Mouse (Mus musculus): ENCODE measurements around the gene Rbpms2. TPM values are rescaled to one million over a fixed set of nuclear protein-coding genes. Genes with fewer than 3 reads are reported as not detected.
A peak's percentile ranks its signal among the peaks of the same experiment; 100 is the strongest.

Rbpms2 gene
- total and polyA plus RNA-seq, 2 experiments from 2014 or later = 3.1 to 3.4 TPM

GRCm38 (mm10) chr9:65600951-65601350, 28.5 kb upstream of the Rbpms2 start:
- ATAC-seq (ENCODE audit: low FRiP score) = no peak
- Histone ChIP-seq H3K4me2 (ENCODE audit: low read depth, low read length, poor library complexity, severe bottlenecking) (no peak overlapping the region), H3K4me1 (ENCODE audit: insufficient read depth, low read length) (no peaks in the 10 kb centered on the region), H3K27me3 (ENCODE audit: insufficient read depth, low read length) (no peaks in the 10 kb centered on the region), H3K9ac (replicated peaks; ENCODE audit: low read length, poor library complexity, severe bottlenecking) (no peak overlapping the region), H3K27ac (ENCODE audit: low read depth, low read length) (no peak overlapping the region), H3K36me3 (ENCODE audit: insufficient read depth, low read length) (no peaks in the 10 kb centered on the region), H3K4me3 (ENCODE audit: low read depth, low read length) (no peak overlapping the region), H3K9me3 (ENCODE audit: low read length) (no peaks in the 10 kb centered on the region)
- TF ChIP-seq CTCF (IDR thresholded peaks at IDR 0.05) = no peak
- 74% methylated on average over 2 of the region's 2 CpGs for WGBS
- no peak for DNase-seq (ENCODE audit: low spot score)

DNA sequence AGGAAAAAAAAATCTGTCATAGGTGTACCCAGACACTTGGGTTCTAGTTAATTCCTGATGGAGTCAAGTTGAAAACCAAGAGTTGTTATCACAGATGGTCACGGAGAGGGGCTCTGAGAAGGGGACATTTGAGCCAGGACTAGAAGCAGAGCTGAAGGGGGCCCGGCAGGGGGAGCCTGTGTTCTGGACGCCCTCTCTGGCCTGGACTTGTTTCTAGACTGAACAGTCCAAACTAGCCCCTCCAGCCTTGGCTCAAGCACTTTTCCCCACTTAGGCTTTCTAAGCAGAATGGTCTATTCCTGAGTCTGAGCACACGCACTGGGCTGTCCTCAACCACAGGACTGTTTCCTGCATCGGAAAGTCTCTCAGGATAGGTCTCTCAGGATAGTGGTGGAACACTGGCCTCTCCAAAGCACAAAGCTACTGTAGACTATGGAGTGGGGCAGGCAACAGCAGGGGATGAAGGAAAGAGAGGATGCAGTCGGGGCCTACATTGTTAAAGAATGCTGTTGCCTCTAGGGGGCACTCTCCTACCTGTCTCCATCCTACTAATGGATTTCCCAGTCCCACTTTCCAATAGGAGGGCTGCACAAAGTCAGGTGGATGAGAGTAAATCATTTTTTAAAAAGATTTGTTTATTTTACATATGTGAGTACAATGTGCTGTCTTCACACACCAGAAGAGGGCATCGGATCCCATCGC, 25.9 kb upstream of the Rbpms2 start:
- Histone ChIP-seq H3K27ac (ENCODE audit: low read depth, low read length) (no peak overlapping the region), H3K4me3 (ENCODE audit: low read depth, low read length) (no peak overlapping the region), H3K36me3 (ENCODE audit: insufficient read depth, low read length) (no peaks in the 10 kb centered on the region), H3K4me2 (ENCODE audit: low read depth, low read length, poor library complexity, severe bottlenecking) (no peak overlapping the region), H3K27me3 (ENCODE audit: insufficient read depth, low read length) (no peaks in the 10 kb centered on the region), H3K9ac (replicated peaks; ENCODE audit: low read length, poor library complexity, severe bottlenecking) (no peak overlapping the region), H3K9me3 (ENCODE audit: low read length) (no peaks in the 10 kb centered on the region), H3K4me1 (ENCODE audit: insufficient read depth, low read length) (no peaks in the 10 kb centered on the region)
- TF ChIP-seq CTCF (IDR thresholded peaks at IDR 0.05) = peak; percentile 40
- ATAC-seq (ENCODE audit: low FRiP score) = no peak
- WGBS = 53% methylated on average over 8 of the region's 8 CpGs
- no peak for DNase-seq (ENCODE audit: low spot score)

DNA sequence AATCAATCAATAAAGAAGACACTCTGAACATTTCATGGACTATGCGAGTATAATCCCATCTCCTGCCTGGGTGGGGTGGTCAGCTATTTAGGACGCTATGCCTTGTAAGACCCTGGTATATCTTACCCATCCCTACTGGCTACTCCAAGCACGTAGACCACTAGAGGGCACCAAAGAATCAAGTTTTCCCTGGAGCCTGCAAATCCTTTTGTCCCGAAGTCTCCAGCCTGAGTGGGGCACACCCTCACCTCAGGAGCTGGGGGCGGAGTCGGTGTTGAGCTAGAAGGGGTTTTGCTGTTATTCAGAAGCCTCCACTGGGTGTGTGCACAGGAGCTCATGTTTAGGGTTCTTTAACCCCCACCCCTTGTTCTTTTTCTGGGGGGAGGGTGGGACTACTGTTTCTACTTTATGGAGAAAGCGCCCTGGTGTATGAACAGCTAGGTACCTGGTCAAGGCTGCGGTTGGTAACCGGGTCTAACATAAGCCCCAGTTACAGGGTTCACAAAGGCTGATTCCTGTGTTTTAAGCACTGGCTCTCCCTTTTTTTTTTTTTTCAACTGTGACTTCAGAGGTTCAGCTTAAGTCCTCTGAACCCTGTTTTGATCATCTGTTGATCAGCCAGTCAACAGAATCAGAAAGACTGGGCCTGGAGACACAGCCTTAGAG, 23.8 kb upstream of the Rbpms2 start:
- 7% methylated on average over 9 of the region's 9 CpGs for WGBS
- TF ChIP-seq CTCF (IDR thresholded peaks at IDR 0.05) = peak; percentile 88
- DNase-seq (ENCODE audit: low spot score) (peak; percentile 93), ATAC-seq (ENCODE audit: low FRiP score) (no peak)
- Histone ChIP-seq H3K27me3 (ENCODE audit: insufficient read depth, low read length) (no peaks in the 10 kb centered on the region), H3K4me3 (ENCODE audit: low read depth, low read length) (peak overlapping the region; percentile 19; the same call in 1 of the 2 replicates), H3K36me3 (ENCODE audit: insufficient read depth, low read length) (no peaks in the 10 kb centered on the region), H3K9ac (replicated peaks; ENCODE audit: low read length, poor library complexity, severe bottlenecking) (no peak overlapping the region), H3K9me3 (ENCODE audit: low read length) (no peaks in the 10 kb centered on the region), H3K4me1 (ENCODE audit: insufficient read depth, low read length) (no peaks in the 10 kb centered on the region), H3K27ac (ENCODE audit: low read depth, low read length) (no peak overlapping the region), H3K4me2 (ENCODE audit: low read depth, low read length, poor library complexity, severe bottlenecking) (peak overlapping the region; percentile 47)

- H3K9ac ChIP-seq (replicated peaks; ENCODE audit: low read length, poor library complexity, severe bottlenecking) = no peak overlapping the region
- no peaks in the 10 kb centered on the region for H3K36me3 ChIP-seq (ENCODE audit: insufficient read depth, low read length)
- no peak for DNase-seq (ENCODE audit: low spot score)
- 48% methylated on average over 9 of the region's 9 CpGs for WGBS
- TF ChIP-seq CTCF (IDR thresholded peaks at IDR 0.05) = no peak
- ATAC-seq (ENCODE audit: low FRiP score) = no peak
- no peak overlapping the region for H3K4me2 ChIP-seq (ENCODE audit: low read depth, low read length, poor library complexity, severe bottlenecking)
- H3K9me3 ChIP-seq (ENCODE audit: low read length) = no peaks in the 10 kb centered on the region
- H3K27me3 ChIP-seq (ENCODE audit: insufficient read depth, low read length) = no peaks in the 10 kb centered on the region
- no peak overlapping the region for H3K27ac ChIP-seq (ENCODE audit: low read depth, low read length)
- H3K4me1 ChIP-seq (ENCODE audit: insufficient read depth, low read length) = no peaks in the 10 kb centered on the region
- H3K4me3 ChIP-seq (ENCODE audit: low read depth, low read length) = no peak overlapping the region
These were observed 22.9 kb upstream of the Rbpms2 start for GRCm38 (mm10) chr9:65606321-65607109.

- Histone ChIP-seq H3K9ac (replicated peaks; ENCODE audit: low read length, poor library complexity, severe bottlenecking) (no peak overlapping the region), H3K4me3 (ENCODE audit: low read depth, low read length) (no peak overlapping the region), H3K27ac (ENCODE audit: low read depth, low read length) (no peak overlapping the region), H3K4me1 (ENCODE audit: insufficient read depth, low read length) (no peaks in the 10 kb centered on the region), H3K27me3 (ENCODE audit: insufficient read depth, low read length) (no peaks in the 10 kb centered on the region), H3K36me3 (ENCODE audit: insufficient read depth, low read length) (no peaks in the 10 kb centered on the region), H3K9me3 (ENCODE audit: low read length) (no peaks in the 10 kb centered on the region), H3K4me2 (ENCODE audit: low read depth, low read length, poor library complexity, severe bottlenecking) (no peak overlapping the region)
- no peak for ATAC-seq (ENCODE audit: low FRiP score)
- no peak for TF ChIP-seq CTCF (IDR thresholded peaks at IDR 0.05)
- 49% methylated on average over 2 of the region's 2 CpGs for WGBS
- DNase-seq (ENCODE audit: low spot score) = no peak
These were observed 22.3 kb upstream of the Rbpms2 start for GRCm38 (mm10) chr9:65607120-65607519.

Measured in midbrain, postnatal 0 days (tissue).